Mouse (Mus musculus) C2C12 (cell line): ENCODE measurements around the gene B4galt1. TPM values are rescaled to one million over a fixed set of nuclear protein-coding genes. Genes with fewer than 3 reads are reported as not detected.
"Not testable (repeated sequence)": the region's sequence is repeated elsewhere in the genome, so short reads cannot be mapped to it uniquely, and the experiment has no call there.

ENCODE experiments used
- H3K27me3 ChIP-seq: one replicate; pipeline ENCODE4 v1.6.1; 2011; ENCODE audit not compliant: control insufficient read depth, insufficient read depth, insufficient read length
- H3K36me3 ChIP-seq: one replicate; pipeline ENCODE4 v1.6.1; 2011; ENCODE audit not compliant: control insufficient read depth, insufficient read depth
- H3K4me3 ChIP-seq: one replicate; pipeline ENCODE4 v1.5.1; 2011; ENCODE audit warnings: mild to moderate bottlenecking, control low read depth; ENCODE audit not compliant: poor library complexity, insufficient read depth, severe bottlenecking
- H3K79me2 ChIP-seq: one replicate; pipeline ENCODE4 v1.6.1; 2011; ENCODE audit not compliant: control insufficient read depth, insufficient read depth
- H3K79me3 ChIP-seq: one replicate; pipeline ENCODE4 v1.6.1; 2011; ENCODE audit warnings: low read depth, control low read depth
- H3ac ChIP-seq: one replicate; pipeline ENCODE3; 2011; ENCODE audit warnings: low read depth; ENCODE audit not compliant: control insufficient read depth, insufficient read length
- CEBPB ChIP-seq: IDR thresholded peaks from one replicate; pipeline ENCODE4 v1.6.1; 2011; ENCODE audit warnings: low read depth, mild to moderate bottlenecking, control low read depth, moderate library complexity
- CTCF ChIP-seq: IDR thresholded peaks from one replicate; pipeline ENCODE4 v1.5.1; 2011; ENCODE audit not compliant: control insufficient read depth, insufficient read depth, insufficient read length
- FOSL1 ChIP-seq: IDR thresholded peaks from one replicate; pipeline ENCODE4 v1.8.0; 2011; ENCODE audit warnings: mild to moderate bottlenecking, low read length; ENCODE audit not compliant: poor library complexity, insufficient read depth, severe bottlenecking
- MAX ChIP-seq: IDR thresholded peaks from one replicate; pipeline ENCODE4 v1.6.1; 2011; ENCODE audit warnings: mild to moderate bottlenecking, control low read depth
- MYOD1 ChIP-seq: IDR thresholded peaks from one replicate; pipeline ENCODE4 v1.6.1; 2011; ENCODE audit warnings: low read depth; ENCODE audit not compliant: control insufficient read depth, insufficient read length
- MYOG ChIP-seq: IDR thresholded peaks from one replicate; pipeline ENCODE4 v1.6.1; 2011; ENCODE audit not compliant: control insufficient read depth, insufficient read length; ENCODE audit errors: extremely low read depth
- USF1 ChIP-seq: IDR thresholded peaks from one replicate; pipeline ENCODE4 v1.6.1; 2011; ENCODE audit warnings: low read depth, mild to moderate bottlenecking, control low read depth, moderate library complexity
- polyA plus RNA-seq: library from polyadenylated mRNA; unstranded; fragments of >200 nt; fragmentation: generic; extraction: Trizol; gene quantifications from one replicate; pipeline ENCODE4 v1.2.1, GENCODE M21; 2012; ENCODE audit warnings: missing spikeins

B4galt1 gene
- polyA plus RNA-seq, 1 experiment = 42.2 TPM

- TF ChIP-seq USF1 (no peak), MAX (no peak), CTCF (no peak), FOSL1 (no peak), MYOD1 (no peak), CEBPB (no peak)
Observed at GRCm38 (mm10) chr4:40805401-40805800, 48.4 kb downstream of the B4galt1 start.

GRCm38 (mm10) chr4:40802787-40803186 lies 51.0 kb downstream of the B4galt1 start:
- peaks cover 45% of the 10 kb centered on the region for H3K36me3 ChIP-seq
- no peak overlapping the region for H3ac ChIP-seq
- H3K79me3 ChIP-seq = no peaks in the 10 kb centered on the region
- no peaks in the 10 kb centered on the region for H3K27me3 ChIP-seq
- TF ChIP-seq USF1 = no peak
- no peak for TF ChIP-seq MYOD1
- no peak for TF ChIP-seq CEBPB
- no peak for TF ChIP-seq MAX
- TF ChIP-seq CTCF = no peak
- no peak for TF ChIP-seq MYOG
- no peak for TF ChIP-seq FOSL1
- no peak overlapping the region for H3K4me3 ChIP-seq
- no peaks in the 10 kb centered on the region for H3K79me2 ChIP-seq

More at GRCm38 (mm10) chr4:40805401-40805800, 48.4 kb downstream of the B4galt1 start:
- H3K79me3 ChIP-seq = no peaks in the 10 kb centered on the region
- peaks cover 67% of the 10 kb centered on the region for H3K36me3 ChIP-seq
- H3K4me3 ChIP-seq = no peak overlapping the region
- no peaks in the 10 kb centered on the region for H3K27me3 ChIP-seq
- H3K79me2 ChIP-seq = no peaks in the 10 kb centered on the region
- H3ac ChIP-seq = no peak overlapping the region

- Histone ChIP-seq H3K4me3 (no peak overlapping the region), H3K36me3 (peaks cover 43% of the 10 kb centered on the region), H3K79me3 (no peaks in the 10 kb centered on the region)
Observed at GRCm38 (mm10) chr4:40801908-40802307, 51.9 kb downstream of the B4galt1 start.

GRCm38 (mm10) chr4:40800873-40801272 lies 52.9 kb downstream of the B4galt1 start:
- Histone ChIP-seq H3K4me3 (no peak overlapping the region), H3K27me3 (no peaks in the 10 kb centered on the region), H3K36me3 (peaks cover 34% of the 10 kb centered on the region), H3ac (no peak overlapping the region), H3K79me3 (no peaks in the 10 kb centered on the region), H3K79me2 (no peaks in the 10 kb centered on the region)
- TF ChIP-seq FOSL1 (no peak), CEBPB (no peak), MYOG (no peak), USF1 (no peak), MAX (no peak), CTCF (no peak), MYOD1 (no peak)

More at GRCm38 (mm10) chr4:40801908-40802307, 51.9 kb downstream of the B4galt1 start:
- H3K27me3 ChIP-seq = no peaks in the 10 kb centered on the region
- H3K79me2 ChIP-seq = no peaks in the 10 kb centered on the region
- no peak for TF ChIP-seq MAX
- TF ChIP-seq CEBPB = no peak
- TF ChIP-seq USF1 = no peak
- no peak overlapping the region for H3ac ChIP-seq

GRCm38 (mm10) chr4:40798833-40799555 lies 54.8 kb downstream of the B4galt1 start:
- H3K4me3 ChIP-seq, H3ac ChIP-seq, H3K79me2 ChIP-seq, H3K27me3 ChIP-seq, H3K79me3 ChIP-seq: not testable (repeated sequence)
- H3K36me3 ChIP-seq = peaks cover 15% of the 10 kb centered on the region

- Histone ChIP-seq H3K27me3 (no peaks in the 10 kb centered on the region), H3K36me3 (peaks cover 6% of the 10 kb centered on the region), H3K4me3 (no peak overlapping the region), H3K79me2 (no peaks in the 10 kb centered on the region), H3ac (no peak overlapping the region), H3K79me3 (no peaks in the 10 kb centered on the region)
- TF ChIP-seq FOSL1 = no peak
- no peak for TF ChIP-seq MAX
- no peak for TF ChIP-seq CTCF
- no peak for TF ChIP-seq USF1
- no peak for TF ChIP-seq MYOD1
- TF ChIP-seq CEBPB = no peak
- no peak for TF ChIP-seq MYOG
Observed at GRCm38 (mm10) chr4:40795761-40796160, 58.0 kb downstream of the B4galt1 start.
